Mouse (Mus musculus) heart, embryonic 11.5 days (tissue): ENCODE results near the gene Enthd1. TPM values are rescaled to one million over a fixed set of nuclear protein-coding genes. Genes with fewer than 3 reads are reported as not detected.
"Not testable (repeated sequence)": the region's sequence is repeated elsewhere in the genome, so short reads cannot be mapped to it uniquely, and the experiment has no call there.

Source experiments
- ATAC-seq: fragments of 200-750 bp; cut with Nextera tagmentation; replicated peaks from 2 replicates; pipeline ENCODE4 v1.8.0; 2017; ENCODE audit warnings: moderate library complexity; ENCODE audit not compliant: insufficient number of reproducible peaks, low FRiP score, low TSS enrichment
- H3K27ac ChIP-seq: fragments of 300-500 bp; sonication (generic); 2 replicates; pipeline ENCODE4 v1.5.1; 2014; ENCODE audit warnings: mild to moderate bottlenecking, low read depth, low read length
- H3K27me3 ChIP-seq: fragments of 300-500 bp; sonication (generic); 2 replicates; pipeline ENCODE4 v1.6.1; 2014; ENCODE audit warnings: mild to moderate bottlenecking, low read length, mixed read lengths; ENCODE audit not compliant: control insufficient read depth, insufficient read depth
- H3K36me3 ChIP-seq: fragments of 300-500 bp; sonication (generic); 2 replicates; pipeline ENCODE4 v1.6.1; 2014; ENCODE audit warnings: mild to moderate bottlenecking, low read length, moderate library complexity, mixed read lengths; ENCODE audit not compliant: control insufficient read depth, insufficient read depth
- H3K4me1 ChIP-seq: fragments of 300-500 bp; sonication (generic); 2 replicates; pipeline ENCODE4 v1.6.1; 2014; ENCODE audit warnings: low read length; ENCODE audit not compliant: control insufficient read depth, insufficient read depth
- H3K4me2 ChIP-seq: fragments of 300-500 bp; sonication (generic); 2 replicates; pipeline ENCODE4 v1.6.1; 2014; ENCODE audit warnings: mild to moderate bottlenecking, moderate library complexity
- H3K4me3 ChIP-seq: fragments of 300-500 bp; sonication (generic); 2 replicates; pipeline ENCODE4 v1.5.1; 2014; ENCODE audit warnings: low read depth, low read length
- H3K9ac ChIP-seq: fragments of 300-500 bp; sonication (generic); 2 replicates; pipeline ENCODE4 v1.6.1; 2014; ENCODE audit warnings: mild to moderate bottlenecking, low read depth, low read length, moderate library complexity
- H3K9me3 ChIP-seq: fragments of 300-500 bp; sonication (generic); replicated peaks from 2 replicates; pipeline ENCODE4 v1.6.1; 2016; ENCODE audit warnings: low read length; ENCODE audit not compliant: control insufficient read depth
- WGBS: fragments of 180-500 bp; shearing (Covaris S2); extraction: QIAGEN DNeasy Blood & Tissue Kit; methylation state at CpG from one replicate; pipeline ENCODE4 v1.1.7; 2014; ENCODE audit not compliant: insufficient replicate concordance; 5-methylcytosine and 5-hydroxymethylcytosine counted together
- polyA plus RNA-seq: library from polyadenylated mRNA; unstranded; fragments of >200 nt; fragmentation: Nextera tagmentation; extraction: Ambion mirVana; gene quantifications from 2 replicates; pipeline ENCODE4 v1.2.1, GENCODE M21; 2014

Enthd1 gene
- polyA plus RNA-seq, 1 experiment from 2014 or later, result not detected

DNA sequence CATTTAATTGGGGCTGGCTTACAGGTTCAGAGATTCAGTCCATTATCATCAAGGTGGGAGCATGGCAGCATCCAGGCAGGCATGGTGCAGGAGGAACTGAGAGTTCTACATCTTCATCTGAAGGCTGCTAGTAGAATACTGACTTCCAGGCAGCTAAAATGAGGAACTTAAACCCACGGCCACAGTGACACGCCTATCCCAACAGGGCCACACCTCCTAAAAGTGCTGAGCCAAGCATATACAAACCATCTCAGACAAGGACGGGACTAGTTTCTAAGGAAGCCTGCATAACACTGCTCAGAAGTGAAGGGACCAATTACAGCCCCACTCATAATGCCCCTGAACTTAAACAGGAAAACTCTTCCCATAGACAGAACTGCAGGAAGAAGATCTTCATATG is 67.2 kb downstream of the Enthd1 start:
- H3K9ac ChIP-seq, H3K4me2 ChIP-seq, H3K9me3 ChIP-seq, H3K4me3 ChIP-seq, H3K4me1 ChIP-seq, ATAC-seq, H3K27ac ChIP-seq, H3K36me3 ChIP-seq: not testable (repeated sequence)
- H3K27me3 ChIP-seq, result peaks cover 12% of the 10 kb centered on the region
- WGBS, result 73% methylated on average over 3 of the region's 3 CpGs

GRCm38 (mm10) chr15:80491505-80491904 is 73.5 kb downstream of the Enthd1 start:
- H3K4me2 ChIP-seq, result no peak overlapping the region
- H3K27ac ChIP-seq, result no peak overlapping the region
- ATAC-seq, result no peak
- no peak overlapping the region for H3K4me3 ChIP-seq
- WGBS, result 60% methylated on average over 4 of the region's 4 CpGs
- no peak overlapping the region for H3K9ac ChIP-seq
- H3K9me3 ChIP-seq, result no peaks in the 10 kb centered on the region
- no peaks in the 10 kb centered on the region for H3K4me1 ChIP-seq
- H3K36me3 ChIP-seq, result no peaks in the 10 kb centered on the region
- peaks cover 12% of the 10 kb centered on the region for H3K27me3 ChIP-seq

DNA sequence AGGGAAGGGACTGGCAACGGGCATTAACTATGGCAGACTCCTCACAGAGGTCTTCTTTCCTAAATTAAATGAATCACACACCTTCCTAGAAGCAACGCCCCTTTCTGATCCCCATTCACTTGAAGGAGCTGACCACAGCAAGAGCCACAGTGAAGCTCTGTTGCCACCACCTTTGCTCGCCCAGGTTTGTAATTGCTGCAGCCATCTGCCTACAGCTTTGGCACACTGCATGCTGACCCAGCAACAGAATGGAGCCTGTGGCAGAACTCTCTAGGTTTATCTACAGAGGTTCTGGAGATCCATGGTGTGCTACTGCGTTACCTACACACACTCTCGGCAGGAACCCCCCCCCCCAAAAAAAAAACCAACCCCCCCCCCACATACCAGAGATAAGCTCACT is 74.8 kb downstream of the Enthd1 start:
- Histone ChIP-seq H3K27ac (no peak overlapping the region), H3K4me2 (no peak overlapping the region), H3K4me3 (no peak overlapping the region), H3K9me3 (no peaks in the 10 kb centered on the region), H3K9ac (no peak overlapping the region), H3K4me1 (0 out of 2 replicates have a peak, but pooled peaks cover 4% of the 10 kb centered on the region), H3K27me3 (peaks cover 12% of the 10 kb centered on the region), H3K36me3 (no peaks in the 10 kb centered on the region)
- ATAC-seq, result no peak
- 59% methylated on average over 5 of the region's 5 CpGs for WGBS

DNA sequence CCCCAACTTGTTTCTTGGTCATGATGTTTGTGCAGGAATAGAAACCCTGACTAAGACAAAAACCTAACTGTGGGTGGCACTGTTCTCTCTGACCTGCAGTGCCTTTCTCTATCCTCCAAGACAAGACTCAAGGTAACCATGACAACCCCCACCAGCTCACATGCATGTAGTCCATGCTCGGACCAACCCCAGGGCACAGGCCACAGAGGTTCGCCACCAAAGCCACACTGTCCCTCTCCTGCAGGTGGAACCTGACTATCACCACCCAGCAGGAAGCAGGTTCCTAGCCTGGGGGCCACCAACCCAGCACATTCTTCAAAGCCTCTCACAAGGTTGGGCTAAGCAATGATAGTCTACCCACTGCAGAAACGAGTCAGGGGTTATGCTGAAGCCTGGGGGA is 76.3 kb downstream of the Enthd1 start:
- H3K4me2 ChIP-seq, result no peak overlapping the region
- WGBS, result 46% methylated on average over 3 of the region's 3 CpGs

GRCm38 (mm10) chr15:80485601-80486000 is 79.4 kb downstream of the Enthd1 start:
- Histone ChIP-seq H3K36me3 (no peaks in the 10 kb centered on the region), H3K4me2 (no peak overlapping the region; the same call in 1 of the 2 replicates), H3K27me3 (no peaks in the 10 kb centered on the region), H3K9me3 (no peaks in the 10 kb centered on the region), H3K4me1 (peaks cover 4% of the 10 kb centered on the region; the same call in 1 of the 2 replicates), H3K9ac (no peak overlapping the region), H3K4me3 (no peak overlapping the region), H3K27ac (no peak overlapping the region)
- ATAC-seq, result no peak
- 81% methylated on average over 1 of the region's 1 CpGs for WGBS

More for the DNA sequence above, 76.3 kb downstream of the Enthd1 start:
- no peak overlapping the region for H3K27ac ChIP-seq
- no peaks in the 10 kb centered on the region for H3K36me3 ChIP-seq
- H3K27me3 ChIP-seq, result peaks cover 4% of the 10 kb centered on the region; the same call in 1 of the 2 replicates
- H3K4me1 ChIP-seq, result peaks cover 4% of the 10 kb centered on the region; the same call in 1 of the 2 replicates
- ATAC-seq, result no peak
- no peak overlapping the region for H3K9ac ChIP-seq
- H3K4me3 ChIP-seq, result no peak overlapping the region
- H3K9me3 ChIP-seq, result no peaks in the 10 kb centered on the region

GRCm38 (mm10) chr15:80483041-80483705 is 81.8 kb downstream of the Enthd1 start:
- WGBS, result 74% methylated on average over 9 of the region's 9 CpGs
- Histone ChIP-seq H3K9me3 (no peaks in the 10 kb centered on the region), H3K27me3 (no peaks in the 10 kb centered on the region), H3K4me1 (peaks cover 4% of the 10 kb centered on the region; the same call in 1 of the 2 replicates), H3K4me2 (no peak overlapping the region), H3K4me3 (no peak overlapping the region), H3K36me3 (no peaks in the 10 kb centered on the region), H3K27ac (no peak overlapping the region), H3K9ac (no peak overlapping the region)
- ATAC-seq, result no peak

DNA sequence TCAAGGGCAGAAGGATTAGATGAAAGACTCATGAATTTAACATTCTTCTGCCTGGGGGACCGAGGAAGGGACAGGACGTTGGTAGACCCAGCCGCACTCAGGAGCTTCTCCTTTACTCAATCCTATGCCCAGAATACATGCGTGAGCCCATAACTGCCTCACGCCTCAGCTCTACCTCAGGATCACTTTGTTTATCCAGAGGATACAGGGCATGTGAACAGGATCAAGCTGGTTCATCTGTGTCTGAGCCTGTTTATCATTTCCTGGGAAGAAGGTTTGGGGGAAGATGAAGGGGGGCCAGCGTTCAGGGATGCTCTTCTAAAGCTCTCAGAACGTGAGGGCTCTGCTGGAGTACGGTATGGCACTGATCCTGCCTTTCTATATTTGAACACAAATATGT is 82.6 kb downstream of the Enthd1 start:
- no peaks in the 10 kb centered on the region for H3K36me3 ChIP-seq
- no peak overlapping the region for H3K4me2 ChIP-seq
- no peak overlapping the region for H3K9ac ChIP-seq
- H3K27ac ChIP-seq, result no peak overlapping the region
- no peak overlapping the region for H3K4me3 ChIP-seq
- no peak for ATAC-seq
- WGBS, result 71% methylated on average over 8 of the region's 8 CpGs
- no peaks in the 10 kb centered on the region for H3K27me3 ChIP-seq
- H3K9me3 ChIP-seq, result no peaks in the 10 kb centered on the region
- peaks cover 4% of the 10 kb centered on the region; the same call in 1 of the 2 replicates for H3K4me1 ChIP-seq

DNA sequence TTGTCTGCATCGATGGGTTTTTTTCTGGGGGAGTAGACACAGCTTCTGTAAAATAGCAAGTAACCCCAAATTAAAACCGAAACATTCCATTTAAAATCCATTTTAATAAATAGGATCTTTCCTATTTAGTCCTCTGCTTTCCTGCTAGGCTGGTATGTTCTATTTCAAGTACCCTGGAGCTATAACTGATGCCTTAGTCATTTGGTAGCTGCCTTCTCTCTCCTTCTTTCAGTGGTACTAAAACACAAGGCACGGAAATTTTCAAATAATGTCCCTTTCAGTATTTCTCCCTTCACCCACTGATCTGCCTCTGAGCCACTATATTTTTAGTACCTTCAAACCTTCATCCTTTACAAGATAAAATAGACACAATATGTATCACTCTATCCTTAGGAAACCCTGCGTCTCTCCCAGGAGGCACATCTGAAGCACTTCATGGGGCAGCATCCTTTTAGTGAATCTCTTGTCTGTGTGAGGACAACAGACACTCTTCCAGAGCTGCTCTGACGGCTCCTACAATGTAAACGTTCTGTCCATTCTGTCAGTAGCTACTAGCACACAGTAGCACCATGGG is 90.4 kb downstream of the Enthd1 start:
- no peak overlapping the region for H3K4me2 ChIP-seq
- 74% methylated on average over 6 of the region's 6 CpGs for WGBS

GRCm38 (mm10) chr15:80467876-80468275 is 97.1 kb downstream of the Enthd1 start:
- Histone ChIP-seq H3K27ac (no peak overlapping the region), H3K4me1 (no peaks in the 10 kb centered on the region), H3K9me3 (no peaks in the 10 kb centered on the region), H3K4me2 (no peak overlapping the region), H3K36me3 (no peaks in the 10 kb centered on the region), H3K9ac (no peak overlapping the region), H3K27me3 (peaks cover 9% of the 10 kb centered on the region), H3K4me3 (no peak overlapping the region)
- no peak for ATAC-seq
- 69% methylated on average over 4 of the region's 4 CpGs for WGBS

More for the DNA sequence above, 90.4 kb downstream of the Enthd1 start:
- no peak for ATAC-seq
- Histone ChIP-seq H3K4me1 (no peaks in the 10 kb centered on the region), H3K36me3 (no peaks in the 10 kb centered on the region), H3K27ac (no peak overlapping the region), H3K27me3 (no peaks in the 10 kb centered on the region), H3K9ac (no peak overlapping the region), H3K4me3 (no peak overlapping the region), H3K9me3 (no peaks in the 10 kb centered on the region)
